Mouse (Mus musculus) ES-E14 (cell line): Measurements from ENCODE around the gene Adad2. TPM values are rescaled to one million over a fixed set of nuclear protein-coding genes. Genes with fewer than 3 reads are reported as not detected.

ENCODE experiments used
- DNase-seq: peaks from one replicate; pipeline ENCODE4 v3.0.0-alpha.2; 2013; ENCODE audit warnings: low read depth, low spot score
- H3K27ac ChIP-seq: 2 replicates; pipeline ENCODE4 v1.5.1; 2012; ENCODE audit warnings: low read depth, mild to moderate bottlenecking, low read length, moderate library complexity, mixed read lengths; ENCODE audit not compliant: poor library complexity, insufficient read depth, severe bottlenecking
- H3K36me3 ChIP-seq: 2 replicates; pipeline ENCODE4 v1.6.1; 2012; ENCODE audit warnings: mild to moderate bottlenecking, low read length, moderate library complexity, mixed read lengths; ENCODE audit not compliant: control insufficient read depth, poor library complexity, insufficient read depth, severe bottlenecking
- H3K4me1 ChIP-seq, 2 experiments: fragments of 150-350 bp in 1 of 2; sonication (generic) in 1 of 2; 2 replicates each; pipeline ENCODE4 v1.6.1; 2012; ENCODE audit warnings: low read length in 2 of 2, mild to moderate bottlenecking in 1 of 2, mixed read lengths in 1 of 2; ENCODE audit not compliant: control insufficient read depth in 2 of 2, insufficient read depth in 2 of 2, poor library complexity in 1 of 2
- H3K4me3 ChIP-seq, 2 experiments: fragments of 150-350 bp in 1 of 2; sonication (generic) in 1 of 2; 2 replicates each; pipeline ENCODE4 v1.5.1; 2012; ENCODE audit warnings: low read length in 2 of 2, low read depth in 1 of 2, mild to moderate bottlenecking in 1 of 2, mixed read lengths in 1 of 2; ENCODE audit not compliant: insufficient read depth in 1 of 2, poor library complexity in 1 of 2, severe bottlenecking in 1 of 2
- H3K9ac ChIP-seq: 2 replicates; pipeline ENCODE4 v1.6.1; 2012; ENCODE audit warnings: low read depth, mild to moderate bottlenecking, low read length, mixed read lengths; ENCODE audit not compliant: poor library complexity, insufficient read depth, severe bottlenecking
- H3K9me3 ChIP-seq: fragments of 150-350 bp; sonication (generic); 2 replicates; pipeline ENCODE4 v1.6.1; 2012; ENCODE audit warnings: low read depth, mild to moderate bottlenecking, low read length; ENCODE audit not compliant: control insufficient read depth, insufficient read depth
- CHD2 ChIP-seq: IDR thresholded peaks from 2 replicates; pipeline ENCODE4 v1.6.1; 2014; ENCODE audit warnings: mild to moderate bottlenecking, low read depth, low read length, inconsistent platforms
- HCFC1 ChIP-seq: IDR thresholded peaks from 2 replicates; pipeline ENCODE4 v1.6.1; 2012; ENCODE audit warnings: low read length, inconsistent platforms, borderline replicate concordance; ENCODE audit not compliant: insufficient read depth
- MAFK ChIP-seq: IDR thresholded peaks from 2 replicates; pipeline ENCODE4 v1.6.1; 2014; ENCODE audit warnings: mild to moderate bottlenecking, low read depth, low read length, inconsistent platforms; ENCODE audit not compliant: insufficient read depth
- ZC3H11A ChIP-seq: IDR thresholded peaks from 2 replicates; pipeline ENCODE4 v1.6.1; 2012; ENCODE audit warnings: low read depth, mild to moderate bottlenecking, inconsistent platforms, low read length, borderline replicate concordance
- ZNF384 ChIP-seq: IDR thresholded peaks from 2 replicates; pipeline ENCODE4 v1.6.1; 2012; ENCODE audit warnings: low read depth, low read length, inconsistent platforms
- in situ Hi-C, 2 experiments: fragments of 600-800 bp; cut with MboI; formaldehyde crosslinking; loops; one replicate each; pipeline ENCODE4 v1.15.1; 2025; ENCODE audit warnings: low sequenced_read_pairs in 2 of 2, inconsistent platforms in 1 of 2; ENCODE audit not compliant: unreplicated experiment in 2 of 2
- total RNA-seq: library from RNA; depleted of rRNA; stranded (reverse); fragments of 300-350 nt; gene quantifications from 2 replicates; pipeline ENCODE4 v1.2.3, GENCODE M21; 2012

Gene Adad2
- total RNA-seq, 1 experiment: 6.8 TPM

DNA sequence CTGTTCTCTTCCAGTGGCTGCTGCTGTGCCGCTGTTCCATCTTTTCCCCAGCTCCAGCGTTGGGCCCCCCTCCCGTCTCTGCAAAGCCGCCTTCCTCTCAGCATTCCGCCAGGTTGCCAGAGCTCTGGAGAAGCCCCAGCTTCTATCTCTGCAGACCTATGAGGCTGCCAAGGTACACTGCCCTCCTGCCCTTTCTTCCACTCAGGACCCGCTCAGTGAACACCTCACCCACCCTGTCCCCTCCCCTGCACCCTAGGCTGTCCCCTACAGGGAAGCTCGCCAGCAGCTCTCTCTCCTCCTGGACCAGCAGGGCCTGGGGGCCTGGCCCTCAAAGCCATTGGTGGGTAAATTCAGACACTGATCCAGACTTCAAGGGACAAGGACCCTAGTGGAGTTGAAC, 3.8 kb downstream of the Adad2 start:
- H3K4me1 ChIP-seq: peaks cover 7 to 17% of the 10 kb centered on the region in 2 experiments; a peak in 3 of 4 replicates
- TF ChIP-seq CHD2: no peak
- no peak for TF ChIP-seq ZNF384
- no peak for TF ChIP-seq ZC3H11A
- TF ChIP-seq HCFC1: no peak
- no peak for TF ChIP-seq MAFK
- H3K4me3 ChIP-seq: peak overlapping the region in 1 of 2 experiments; percentile 7; a peak in 1 of 4 replicates
- no peak overlapping the region for H3K9ac ChIP-seq
- H3K27ac ChIP-seq: no peak overlapping the region
- no peaks in the 10 kb centered on the region for H3K36me3 ChIP-seq
- no peak for DNase-seq
- no peaks in the 10 kb centered on the region for H3K9me3 ChIP-seq
- in situ Hi-C loops: no loop called here

DNA sequence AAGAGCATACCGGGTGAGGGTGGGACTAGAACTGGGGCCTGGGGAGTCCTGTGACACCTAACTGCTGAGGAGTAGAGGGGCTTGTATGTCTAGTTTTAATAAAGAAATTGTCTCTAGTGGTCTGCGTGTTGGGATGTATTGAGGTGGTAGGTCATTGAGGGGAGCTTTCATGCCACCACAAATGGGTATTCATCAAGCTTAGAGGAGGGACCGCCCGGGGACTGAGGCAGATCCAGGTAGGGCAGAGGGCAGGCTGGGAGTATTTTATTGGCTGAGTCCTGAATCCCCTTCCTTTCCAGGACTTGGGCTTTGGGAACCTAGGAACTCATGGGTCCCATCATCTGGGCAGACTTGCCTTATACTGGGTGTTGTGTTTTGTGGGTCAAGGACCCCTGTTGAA, 4.3 kb downstream of the Adad2 start:
- H3K4me3 ChIP-seq: no peak overlapping the region
- H3K9ac ChIP-seq: no peak overlapping the region
- no peaks in the 10 kb centered on the region for H3K9me3 ChIP-seq
- H3K27ac ChIP-seq: no peak overlapping the region
- in situ Hi-C loops: no loop called here
- H3K36me3 ChIP-seq: no peaks in the 10 kb centered on the region
- no peak for TF ChIP-seq HCFC1
- no peak for TF ChIP-seq ZNF384
- no peak for TF ChIP-seq ZC3H11A
- TF ChIP-seq CHD2: no peak
- TF ChIP-seq MAFK: no peak
- peaks cover 7 to 20% of the 10 kb centered on the region in 2 experiments; a peak in 3 of 4 replicates for H3K4me1 ChIP-seq
- no peak for DNase-seq

DNA sequence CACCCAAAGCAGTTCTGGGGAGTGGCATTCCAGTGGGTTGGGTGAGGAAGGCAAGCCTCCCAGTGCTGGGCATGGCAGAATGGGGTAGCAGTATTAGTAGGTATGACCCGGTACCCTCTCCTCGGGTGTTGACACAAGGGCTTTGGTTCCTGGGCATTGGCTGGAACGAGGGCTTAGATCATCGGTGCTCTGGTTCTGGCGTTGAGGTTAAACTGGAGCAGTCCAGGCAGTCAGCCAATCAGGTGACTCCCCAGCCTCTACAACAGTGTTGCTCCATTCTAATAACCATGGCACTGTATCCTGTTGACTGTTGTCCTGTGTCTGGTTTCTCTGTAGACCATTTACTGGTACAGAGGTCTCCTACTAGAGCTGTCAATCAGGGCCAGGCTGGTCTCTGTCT, 5.0 kb downstream of the Adad2 start:
- Histone ChIP-seq H3K4me3 (no peak overlapping the region), H3K9me3 (no peaks in the 10 kb centered on the region), H3K4me1 (peaks cover 7 to 25% of the 10 kb centered on the region in 2 experiments; a peak in 3 of 4 replicates), H3K36me3 (no peaks in the 10 kb centered on the region), H3K9ac (no peak overlapping the region), H3K27ac (no peak overlapping the region)
- TF ChIP-seq ZC3H11A (no peak), MAFK (no peak), ZNF384 (no peak), HCFC1 (no peak), CHD2 (no peak)
- DNase-seq: no peak
- in situ Hi-C loops: no loop called here

DNA sequence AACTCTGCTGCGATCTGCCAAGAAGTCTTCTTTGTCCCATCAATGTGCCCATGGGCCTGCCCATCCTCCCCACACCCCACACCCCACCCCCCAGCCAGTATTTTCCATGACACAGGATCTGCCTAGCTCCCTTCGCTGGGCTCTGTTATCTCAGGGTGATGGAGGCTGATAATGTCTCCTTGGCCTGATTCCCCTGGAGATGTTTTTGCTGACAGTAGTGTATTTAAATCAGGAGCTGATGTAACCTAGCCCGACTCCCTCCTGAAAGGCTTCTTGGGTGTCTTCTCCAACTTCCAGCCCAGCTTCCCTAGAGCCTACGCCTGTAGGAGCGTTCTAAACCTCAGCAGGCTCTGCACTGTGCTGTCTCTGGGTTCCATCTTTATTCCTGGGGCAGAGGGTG, 6.3 kb downstream of the Adad2 start:
- DNase-seq: no peak
- Histone ChIP-seq H3K9me3 (no peaks in the 10 kb centered on the region), H3K36me3 (no peaks in the 10 kb centered on the region), H3K9ac (no peak overlapping the region), H3K4me1 (peaks cover 7 to 25% of the 10 kb centered on the region in 2 experiments; a peak in 3 of 4 replicates), H3K27ac (no peak overlapping the region), H3K4me3 (no peak overlapping the region)
- TF ChIP-seq ZC3H11A (no peak), HCFC1 (no peak), CHD2 (no peak), MAFK (no peak), ZNF384 (no peak)
- in situ Hi-C loops: no loop called here

DNA sequence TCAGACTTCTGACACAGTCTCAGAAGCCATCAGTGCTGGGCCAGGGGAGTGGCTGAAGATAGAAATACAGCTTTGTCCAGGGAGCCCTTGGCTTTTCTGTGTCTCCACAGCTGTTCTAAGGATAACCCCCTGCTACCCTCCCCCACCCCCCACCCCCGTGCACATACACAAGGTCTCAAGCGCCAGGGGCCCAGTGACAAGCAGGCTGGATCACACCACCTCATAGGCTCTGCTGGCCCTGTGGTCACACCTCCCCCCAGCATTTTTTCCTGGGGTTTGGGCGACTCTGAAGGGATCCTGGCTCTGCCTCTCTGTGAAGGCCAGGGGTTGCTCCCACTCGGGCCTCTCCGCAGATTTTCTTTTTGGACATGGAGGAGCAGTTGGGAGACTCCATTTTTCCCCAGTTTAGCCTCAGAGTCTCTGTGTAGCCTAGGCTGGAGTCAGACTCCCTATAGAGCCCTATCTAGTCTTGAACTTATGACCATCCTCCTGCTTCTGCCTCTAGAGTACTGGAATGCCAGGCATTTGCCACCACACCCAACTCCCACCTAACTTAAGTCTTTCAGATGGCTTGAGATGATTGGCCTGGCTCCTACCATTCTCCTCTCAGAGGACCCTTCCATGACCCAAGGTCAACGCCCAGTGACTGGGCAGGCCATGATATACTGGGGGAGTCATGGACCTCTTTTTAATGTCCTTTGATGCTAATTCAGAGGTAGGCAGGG, 7.7 kb downstream of the Adad2 start:
- in situ Hi-C loops: no loop called here
- no peak overlapping the region for H3K9ac ChIP-seq

More for the DNA sequence above, 7.7 kb downstream of the Adad2 start:
- Histone ChIP-seq H3K4me3 (no peak overlapping the region), H3K9me3 (no peaks in the 10 kb centered on the region), H3K4me1 (peaks cover 7 to 23% of the 10 kb centered on the region in 2 experiments; a peak in 3 of 4 replicates), H3K36me3 (no peaks in the 10 kb centered on the region), H3K27ac (no peak overlapping the region)
- no peak for DNase-seq
- TF ChIP-seq ZC3H11A (no peak), HCFC1 (no peak), MAFK (no peak), CHD2 (no peak), ZNF384 (no peak)
